Mouse (Mus musculus): ENCODE results near the gene Naa35. TPM values are rescaled to one million over a fixed set of nuclear protein-coding genes. Genes with fewer than 3 reads are reported as not detected.

The Naa35 gene
- 10 to 100 TPM; 81.9 to 98.9 TPM for total RNA-seq (2021)

- DNase-seq: peak; percentile 100
Measured at GRCm38 (mm10) chr13:59584947-59585647, at the start of gene Naa35, which contains the start of gene Agtpbp1. Gene Naa35, plus strand, starts transcription at chr13:59585259. Gene Agtpbp1, minus strand, starts transcription at chr13:59585227.

DNA sequence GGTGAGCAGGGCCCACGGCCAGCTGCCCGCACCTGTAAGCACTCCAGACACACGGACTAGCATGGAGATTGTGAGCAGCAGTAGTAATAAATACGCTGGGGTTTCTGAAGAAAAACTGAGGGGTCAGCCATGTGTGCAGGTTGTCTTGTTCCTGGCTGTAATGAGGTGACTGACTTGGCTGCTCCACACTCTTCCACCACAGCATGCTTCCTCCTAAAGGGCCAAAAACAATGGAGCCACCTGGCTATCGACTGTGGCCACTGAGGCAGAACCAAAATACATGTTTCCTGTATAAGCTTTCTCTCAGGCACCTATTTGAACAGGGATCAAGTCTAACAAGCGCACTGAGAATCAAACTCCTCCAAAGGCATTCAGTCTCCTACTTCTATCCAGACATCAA lies 49.3 kb upstream of the Naa35 start:
- no peak for DNase-seq

DNA sequence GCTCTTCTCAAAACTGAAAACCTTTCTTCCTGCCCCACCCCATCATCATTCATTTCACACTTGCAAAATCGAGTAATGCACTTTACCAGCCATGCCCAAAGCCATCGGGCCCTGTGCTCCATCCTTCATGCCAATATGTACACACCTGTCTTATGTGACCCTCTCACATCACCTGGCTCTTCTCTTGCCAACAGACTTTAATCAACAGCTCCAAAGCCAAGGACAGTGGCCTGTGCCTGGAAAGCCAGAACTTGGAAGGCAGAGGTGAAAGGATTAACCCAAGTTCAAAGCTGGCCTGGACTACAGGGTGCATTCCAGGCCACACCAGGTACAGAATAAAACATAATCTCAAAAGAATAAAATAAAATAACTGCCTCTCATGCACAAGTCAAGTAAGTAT lies 48.4 kb upstream of the Naa35 start:
- no peak for DNase-seq

DNA sequence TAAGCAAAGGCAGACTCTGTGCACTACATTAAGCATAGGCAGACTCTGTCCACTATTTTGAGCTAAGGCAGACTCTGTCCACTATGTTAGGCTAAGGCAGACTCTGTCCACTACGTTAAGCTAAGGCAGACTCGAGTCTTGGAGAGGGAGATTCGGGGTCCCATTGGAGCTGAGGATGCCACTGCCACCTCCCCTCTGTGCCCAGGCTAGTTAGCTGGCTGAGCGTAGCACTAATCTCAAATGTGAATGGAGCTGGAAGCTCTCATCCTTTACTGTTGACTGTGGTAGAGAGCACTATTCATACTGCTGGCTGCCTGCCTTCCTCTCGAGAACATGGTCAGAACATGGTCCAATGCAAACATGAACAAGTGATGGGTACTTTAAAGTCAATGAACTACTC lies 46.4 kb upstream of the Naa35 start:
- no peak for DNase-seq

DNA sequence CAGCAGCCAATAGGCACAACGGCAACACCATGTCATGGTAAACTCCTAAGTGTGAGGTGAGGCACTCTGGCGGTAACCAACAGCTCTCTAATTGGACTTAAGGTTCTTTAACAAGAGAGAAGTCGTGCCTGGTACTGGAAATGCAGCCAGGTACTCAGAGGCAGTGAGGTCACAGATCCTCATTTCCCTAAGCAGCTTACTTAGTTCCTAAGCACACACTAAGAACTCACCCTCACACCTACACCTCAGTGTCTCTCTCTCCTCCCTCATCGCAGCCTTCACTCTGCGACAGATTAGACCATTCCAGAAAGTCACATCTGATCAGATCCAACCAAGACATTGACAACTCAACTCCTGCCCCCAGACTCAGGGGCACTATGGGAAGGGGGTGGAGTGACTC lies 45.0 kb upstream of the Naa35 start:
- no peak for DNase-seq

- no peak for DNase-seq
Measured at GRCm38 (mm10) chr13:59542411-59542810, 42.6 kb upstream of the Naa35 start.

DNA sequence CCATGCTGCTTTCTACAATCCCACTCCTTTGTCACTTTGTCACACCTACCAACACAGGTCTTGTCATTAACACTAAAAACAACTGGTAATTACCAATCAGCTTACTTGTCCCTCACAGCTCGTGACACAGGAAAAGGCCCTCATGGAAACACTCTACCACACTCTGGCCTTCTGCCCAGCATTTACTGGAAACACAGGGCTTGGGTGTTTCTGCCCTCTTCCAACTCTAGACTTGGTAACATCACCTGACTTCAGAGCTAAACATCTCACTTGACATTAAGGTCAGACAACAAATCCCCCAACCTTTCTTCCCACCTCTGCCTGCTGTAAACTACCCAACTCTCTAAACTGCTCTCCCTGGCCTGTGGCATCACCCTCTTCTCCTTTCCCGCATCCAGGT lies 38.0 kb upstream of the Naa35 start:
- peak; percentile 69 for DNase-seq

DNA sequence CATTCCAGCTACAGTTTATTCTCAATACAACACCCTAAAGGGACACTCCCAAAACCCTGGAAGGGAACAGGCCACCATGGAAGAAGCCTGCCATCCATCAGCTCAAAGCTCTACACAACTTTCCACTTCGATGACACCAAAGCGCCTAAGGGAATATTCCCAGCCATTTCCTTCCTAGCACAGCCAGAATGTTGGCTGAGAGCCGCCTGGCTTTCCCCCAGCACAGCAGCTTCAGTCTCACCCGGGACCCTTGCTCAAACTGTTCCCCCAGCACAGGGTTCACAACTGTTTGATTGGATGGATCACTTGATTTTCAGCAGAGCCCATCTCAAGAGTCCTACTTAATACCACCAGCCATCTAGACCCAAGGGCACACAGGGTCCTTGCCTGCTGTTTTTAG lies 37.3 kb upstream of the Naa35 start:
- peak; percentile 68 for DNase-seq

- DNase-seq: no peak
Measured at GRCm38 (mm10) chr13:59549318-59549798, 35.7 kb upstream of the Naa35 start.

GRCm38 (mm10) chr13:59552286-59552685 lies 32.8 kb upstream of the Naa35 start:
- no peak for DNase-seq

- DNase-seq: no peak
Measured at GRCm38 (mm10) chr13:59552751-59553150, 32.3 kb upstream of the Naa35 start.

DNA sequence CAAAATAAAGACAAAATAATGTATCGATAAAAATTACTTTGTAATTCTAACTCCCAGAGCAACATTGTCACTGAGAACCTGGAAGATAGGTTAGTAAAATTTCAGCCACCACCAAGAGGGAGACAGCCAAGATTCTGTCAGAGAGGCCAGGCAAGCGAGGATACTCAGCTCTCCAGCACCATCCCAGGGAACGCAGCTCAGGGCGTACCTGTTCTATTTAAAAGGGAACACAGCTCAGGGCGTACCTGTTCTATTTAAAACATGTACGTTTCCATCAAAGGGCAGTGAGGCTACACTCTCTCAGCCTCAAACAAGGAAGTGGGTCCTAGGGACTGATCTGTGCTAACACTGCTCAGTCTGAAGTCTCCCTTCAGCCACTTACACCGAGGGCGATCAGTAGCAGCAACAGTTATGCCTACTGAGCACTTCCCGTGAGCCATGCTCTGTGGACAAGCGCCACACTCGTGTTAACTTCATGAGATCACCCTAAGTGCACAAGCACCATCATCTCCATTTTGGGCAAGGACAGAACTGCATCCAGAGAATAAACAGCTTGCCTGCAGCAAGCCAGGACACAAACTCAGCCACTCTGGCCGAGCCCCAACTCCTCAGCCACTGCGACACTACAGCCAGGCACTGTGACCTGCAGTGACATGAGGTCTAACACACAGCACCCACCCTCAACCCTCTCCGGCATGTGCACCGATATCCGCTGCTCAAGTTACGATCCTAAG lies 30.1 kb upstream of the Naa35 start:
- no peak for DNase-seq

GRCm38 (mm10) chr13:59555613-59556192 lies 29.4 kb upstream of the Naa35 start:
- no peak for DNase-seq

- DNase-seq: peak; percentile 74
Measured at GRCm38 (mm10) chr13:59556670-59557069, 28.4 kb upstream of the Naa35 start.

GRCm38 (mm10) chr13:59557185-59557985 lies 27.7 kb upstream of the Naa35 start:
- peak; percentile 90 for DNase-seq

DNA sequence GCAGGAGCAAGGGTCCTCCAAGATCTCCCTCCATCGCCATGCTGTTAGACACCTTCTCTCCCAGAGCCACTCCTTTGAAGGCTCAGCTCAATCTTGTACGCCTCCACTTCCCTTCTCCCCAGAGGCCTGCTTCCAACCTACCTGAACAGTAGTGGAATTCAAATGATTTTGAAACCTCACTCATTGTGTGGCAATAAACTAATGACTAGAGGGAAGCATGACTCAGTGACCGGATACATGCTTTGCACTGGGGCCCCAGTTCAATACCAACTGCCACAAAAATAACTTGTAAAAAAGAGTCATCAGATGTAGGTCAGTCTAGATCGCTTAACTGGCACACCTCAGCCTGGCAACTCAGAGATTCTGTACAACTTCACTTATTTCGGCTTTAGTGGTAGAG lies 26.3 kb upstream of the Naa35 start:
- DNase-seq: no peak

DNA sequence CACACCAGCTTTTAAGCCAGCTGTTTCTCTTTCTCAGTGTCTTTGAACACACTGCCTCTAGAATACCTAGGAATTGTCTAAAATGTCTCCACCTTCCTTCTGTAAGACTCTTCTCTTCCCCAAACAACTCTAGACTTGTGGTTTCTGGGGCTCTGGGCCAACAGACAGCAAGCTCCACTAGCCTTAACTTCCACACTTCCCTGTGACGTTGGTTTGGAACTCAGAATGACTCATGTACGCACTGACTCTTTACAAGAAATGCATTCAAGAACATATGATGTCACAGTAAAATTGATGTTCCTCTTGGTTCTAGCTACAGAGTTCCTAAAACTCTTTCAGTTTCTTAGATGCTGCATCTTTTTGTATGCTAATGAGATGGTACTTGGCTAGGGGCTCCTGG lies 22.6 kb upstream of the Naa35 start:
- no peak for DNase-seq

- DNase-seq: no peak
Measured at GRCm38 (mm10) chr13:59564505-59564904, 20.6 kb upstream of the Naa35 start.

DNA sequence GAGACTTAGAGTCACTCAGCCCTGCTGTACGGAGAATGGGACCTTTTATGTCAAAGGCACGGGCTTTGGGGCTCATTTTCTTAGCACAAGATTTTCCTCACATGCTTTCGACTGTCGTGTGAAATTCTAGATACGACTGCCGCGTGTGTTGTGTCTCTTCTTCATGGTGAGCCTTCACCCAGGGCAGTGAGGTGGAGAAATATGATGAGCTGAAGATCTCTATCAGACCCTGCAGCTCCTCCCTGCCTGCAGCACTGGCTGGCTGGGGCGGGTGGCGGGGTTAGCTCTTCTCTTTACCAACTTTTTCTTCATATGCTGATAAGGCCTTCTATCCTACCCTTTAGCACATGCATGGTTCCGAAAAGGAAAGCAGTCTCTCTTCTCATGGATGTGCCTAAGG lies 20.1 kb upstream of the Naa35 start:
- no peak for DNase-seq

GRCm38 (mm10) chr13:59565945-59566520 lies 19.0 kb upstream of the Naa35 start:
- DNase-seq: no peak

DNA sequence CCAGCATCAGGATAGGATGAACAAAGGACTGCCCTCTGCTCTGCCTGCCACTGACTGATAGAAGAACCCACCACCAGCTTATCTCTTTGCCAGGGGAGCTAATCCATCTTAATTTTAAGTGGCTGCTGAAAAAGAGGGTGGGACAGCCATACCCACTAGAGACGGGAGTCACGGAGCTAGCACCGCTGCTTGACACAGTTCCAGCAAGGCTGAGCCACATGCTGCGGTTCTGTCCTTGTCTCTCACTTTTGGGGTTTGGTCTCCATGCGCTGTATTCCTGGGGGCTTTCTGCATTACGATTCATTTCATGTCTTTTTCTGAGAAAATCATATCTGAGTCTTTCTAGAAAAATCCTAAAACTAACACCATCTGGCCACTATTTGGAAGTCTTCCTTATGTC lies 14.0 kb upstream of the Naa35 start:
- no peak for DNase-seq

DNA sequence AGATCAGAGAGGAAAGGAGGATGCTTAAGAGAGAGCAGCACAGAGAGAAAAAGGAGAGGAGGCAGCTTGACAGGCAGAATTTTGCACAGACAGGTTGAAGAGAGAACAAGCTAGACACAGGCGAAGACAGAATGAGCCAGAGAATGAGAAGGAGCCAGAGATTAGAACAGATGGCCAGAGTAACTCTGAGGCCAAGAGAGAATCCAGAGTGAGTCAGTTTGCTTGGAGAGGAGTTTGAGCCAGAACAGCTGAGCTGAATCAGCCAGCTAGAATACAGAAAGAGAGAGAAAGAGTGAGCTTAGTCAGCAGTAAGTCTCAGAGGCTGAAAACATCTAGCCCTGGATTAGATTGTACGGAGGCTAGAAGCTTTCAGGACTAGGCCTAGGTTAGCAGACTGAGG lies 12.5 kb upstream of the Naa35 start:
- no peak for DNase-seq

Data from heart, postnatal 4 days (tissue).